ENCODE assay signal across 12 mouse cellular contexts in genomic region chr7:141164850-141165249, GRCm38 (mm10). TPM values are rescaled to one million over a fixed set of nuclear protein-coding genes. Genes with fewer than 3 reads are reported as not detected.
A peak's percentile ranks its signal among the peaks of the same experiment; 100 is the strongest.
DNase-seq lines count a peak whose midpoint lies in the region; ATAC-seq and TF ChIP-seq lines count a peak whose summit lies in the region.
"Had no signal": no experiment of that assay in that cellular context is flagged by ENCODE, and none has a peak within 500 bp of the region (broad histone marks: within the 10 kb centered on the region; RNA-seq: fewer than 3 reads in every experiment).

No protein-coding gene starts in this region.

- in situ Hi-C loops in CH12.LX (cut with MboI; ENCODE audit: low pct_ligation_motif_present, low pct_unique_long_range_greater_than_20kb, low sequenced_read_pairs): loop anchor here (5.0 kb wide), 2 partner anchors 33 to 68 kb away; no protein-coding TSS in a partner anchor

- no peak for TF ChIP-seq POLR2A in CH12.LX (IDR thresholded peaks at IDR 0.05; ENCODE audit: low read depth, low read length)

- H3K27ac ChIP-seq in heart, embryonic 13.5 days (replicated peaks): no peak overlapping the region
- peak overlapping the region; percentile 94 for H3K27ac ChIP-seq in CH12.LX (ENCODE audit: insufficient read depth, low read depth)
- H3K27ac ChIP-seq: embryonic facial prominence, embryonic 10.5 days; liver, embryonic 13.5 days had no signal

- H3K9me3 ChIP-seq in heart, embryonic 13.5 days: no peaks in the 10 kb centered on the region
- H3K9me3 ChIP-seq in CH12.LX (replicated peaks; ENCODE audit: low read length): no peaks in the 10 kb centered on the region
- H3K9me3 ChIP-seq: embryonic facial prominence, embryonic 10.5 days; liver, embryonic 13.5 days had no signal

- H3K9ac ChIP-seq in heart, embryonic 13.5 days: peak overlapping the region; percentile 3; the same call in 1 of the 2 replicates
- H3K9ac ChIP-seq in CH12.LX (ENCODE audit: insufficient read depth, low read depth): peak overlapping the region; percentile 45
- H3K9ac ChIP-seq: forebrain, postnatal 0 days; liver, embryonic 13.5 days had no signal

- H3K4me1 ChIP-seq in heart, embryonic 13.5 days: peaks cover 38% of the 10 kb centered on the region
- peaks cover 27 to 53% of the 10 kb centered on the region in 2 experiments for H3K4me1 ChIP-seq in CH12.LX (ENCODE audit: control insufficient read depth in 1 of 2, insufficient read depth in 2 of 2)

- dilution Hi-C loops in CH12.LX (cut with MboI; ENCODE audit: extremely low pct_ligation_motif_present, extremely low pct_unique_long_range_greater_than_20kb, low sequenced_read_pairs): no loop called here

- no peak for ATAC-seq in heart, embryonic 13.5 days (ENCODE audit: extremely low read depth, insufficient number of reproducible peaks, low FRiP score, low TSS enrichment)
- 0 out of 2 replicates have a peak, but pooled peaks have one; percentile 7 for ATAC-seq in megakaryocyte progenitor cell, adult 5-6 weeks (replicated peaks; ENCODE audit: poor library complexity)
- ATAC-seq: forebrain, postnatal 0 days had no signal

- DNase-seq in heart, postnatal 25 days (ENCODE audit: low spot score): no peak
- peak; percentile 81 for DNase-seq in CH12.LX (ENCODE audit: extremely low read depth)
- peak; percentile 68 to 72 for DNase-seq in adrenal gland, postnatal 36 days
- DNase-seq in cerebellum, adult 9-10 months: no peak
- DNase-seq in kidney, postnatal 10 days: no peak
- DNase-seq in thymus, adult 18-20 months: no peak
- DNase-seq: forebrain, postnatal 0 days; liver, embryonic 13.5 days had no signal

- H3K4me2 ChIP-seq in heart, embryonic 13.5 days: no peak overlapping the region
- peak overlapping the region; percentile 79 for H3K4me2 ChIP-seq in CH12.LX (ENCODE audit: insufficient read depth, low read depth, poor library complexity, severe bottlenecking)
- H3K4me2 ChIP-seq: liver, embryonic 13.5 days had no signal

- no peaks in the 10 kb centered on the region for H3K27me3 ChIP-seq in heart, embryonic 13.5 days (replicated peaks)
- no peaks in the 10 kb centered on the region for H3K27me3 ChIP-seq in CH12.LX (replicated peaks)
- H3K27me3 ChIP-seq: liver, embryonic 13.5 days had no signal

- 66% methylated on average over 6 of the region's 6 CpGs for WGBS in heart, embryonic 13.5 days

- H3K4me3 ChIP-seq in heart, embryonic 13.5 days: no peak overlapping the region
- no peak overlapping the region for H3K4me3 ChIP-seq in CH12.LX (replicated peaks in 1 of 3; ENCODE audit: low read depth in 2 of 3, low read length in 2 of 3, poor library complexity in 1 of 3)
- H3K4me3 ChIP-seq: embryonic facial prominence, embryonic 10.5 days; liver, embryonic 13.5 days had no signal

- TF ChIP-seq CTCF in CH12.LX (conservative IDR thresholded peaks at IDR 0.05 in 1 of 2, IDR thresholded peaks at IDR 0.05 in 1 of 2; ENCODE audit: low read depth in 2 of 2, low read length in 2 of 2): no peak

- peaks cover 11% of the 10 kb centered on the region for H3K79me2 ChIP-seq in CH12.LX (replicated peaks; ENCODE audit: control insufficient read depth, extremely low read depth, insufficient read depth, poor library complexity, severe bottlenecking)

- peaks cover 66% of the 10 kb centered on the region for H3K36me3 ChIP-seq in heart, embryonic 13.5 days
- H3K36me3 ChIP-seq in CH12.LX (replicated peaks in 1 of 2; ENCODE audit: control insufficient read depth in 1 of 2, insufficient read depth in 1 of 2, low read length in 1 of 2): peaks cover 44 to 68% of the 10 kb centered on the region in 2 experiments

- intact Hi-C loops in heart, postnatal 25 days (cut with DNase I): no loop called here

- TF ChIP-seq EP300 in CH12.LX (IDR thresholded peaks at IDR 0.05; ENCODE audit: low read length): peak; percentile 79

- no peak for TF ChIP-seq RAD21 in CH12.LX (IDR thresholded peaks at IDR 0.05; ENCODE audit: low read depth, low read length)

TF ChIP-seq in CH12.LX, 34 proteins besides CTCF, POLR2A, EP300 and RAD21 (continues in another document):
- no peak for TF ChIP-seq SMC3 (IDR thresholded peaks at IDR 0.05; ENCODE audit: low read depth, low read length)
- TF ChIP-seq JUND (conservative IDR thresholded peaks at IDR 0.05; ENCODE audit: low read depth, low read length): peak; percentile 88
- peak; percentile 55; the same call in 1 of the 2 replicates for TF ChIP-seq POLR2AphosphoS2 (IDR thresholded peaks at IDR 0.05; ENCODE audit: low read depth, low read length)
- no peak for TF ChIP-seq UBTF (IDR thresholded peaks at IDR 0.05; ENCODE audit: low read depth, low read length)
- TF ChIP-seq MAFK (IDR thresholded peaks at IDR 0.05; ENCODE audit: insufficient replicate concordance, low read length): peak; percentile 57; the same call in 1 of the 2 replicates
- TF ChIP-seq ELF1 (IDR thresholded peaks at IDR 0.05; ENCODE audit: low read depth, low read length): peak; percentile 59; the same call in 1 of the 2 replicates
- peak; percentile 97 for TF ChIP-seq SIN3A (IDR thresholded peaks at IDR 0.05; ENCODE audit: low read length)
- peak; percentile 71 for TF ChIP-seq HCFC1 (IDR thresholded peaks at IDR 0.05; ENCODE audit: low read depth, low read length)
- 0 out of 2 replicates have a peak, but pooled peaks have one; percentile 33 for TF ChIP-seq MAZ (IDR thresholded peaks at IDR 0.05; ENCODE audit: low read depth, low read length)
- TF ChIP-seq CHD1 (IDR thresholded peaks at IDR 0.05; ENCODE audit: low read depth, low read length): no peak
- peak; percentile 89 for TF ChIP-seq IRF4 (IDR thresholded peaks at IDR 0.05; ENCODE audit: low read depth, low read length)
- 0 out of 2 replicates have a peak, but pooled peaks have one; percentile 51 for TF ChIP-seq E2F4 (IDR thresholded peaks at IDR 0.05; ENCODE audit: insufficient replicate concordance, low read depth, low read length)
- 0 out of 2 replicates have a peak, but pooled peaks have one; percentile 46 for TF ChIP-seq NELFE (IDR thresholded peaks at IDR 0.05; ENCODE audit: low read depth, low read length)
- TF ChIP-seq MEF2A (IDR thresholded peaks at IDR 0.05; ENCODE audit: borderline replicate concordance, low read depth, low read length): peak; percentile 57; the same call in 1 of the 2 replicates
- no peak for TF ChIP-seq ZMIZ1 (IDR thresholded peaks at IDR 0.05; ENCODE audit: low read depth, low read length)
- no peak for TF ChIP-seq PAX5 (IDR thresholded peaks at IDR 0.05; ENCODE audit: low read length)
- peak; percentile 72 for TF ChIP-seq JUN (IDR thresholded peaks at IDR 0.05; ENCODE audit: insufficient read depth, low read depth, low read length)
- TF ChIP-seq USF2 (conservative IDR thresholded peaks at IDR 0.05; ENCODE audit: low read depth, low read length): peak; percentile 80
- peak; percentile 99 for TF ChIP-seq MYC (IDR thresholded peaks at IDR 0.05; ENCODE audit: low read depth, low read length)
- peak; percentile 80 for TF ChIP-seq TCF12 (IDR thresholded peaks at IDR 0.05; ENCODE audit: low read depth, low read length)
- peak; percentile 87 for TF ChIP-seq USF1 (IDR thresholded peaks at IDR 0.05; ENCODE audit: low read depth, low read length)

RNA-seq across cellular contexts. Expression of gene Rnh1, which starts 7.8 kb away (rescaled TPM):
- polyA plus RNA-seq in heart, embryonic 13.5 days (2015; fragmentation: Nextera tagmentation; extraction: Ambion mirVana): 92.2 and 102 TPM in 2 replicates
- total RNA-seq in heart, postnatal 25 days (2021): 10 to 100 TPM; 65.7 to 69.9 TPM
- total RNA-seq in CH12.LX (2012; rRNA removed): 133 and 137 TPM in 2 replicates
- 84.7 and 91.0 TPM in 2 replicates for total RNA-seq in CH12.LX (2014; rRNA removed)
- polyA plus RNA-seq in CH12.LX (2012; ENCODE audit: insufficient read length, low read depth): 95.5 and 103 TPM in 2 replicates
- 100 to 1,000 TPM; 265 to 371 TPM for total RNA-seq in adrenal gland, postnatal 36 days (2021)
- total RNA-seq in megakaryocyte progenitor cell, adult 5-6 weeks (2015): 36.0 and 41.3 TPM in 2 replicates
- total RNA-seq in megakaryocyte progenitor cell, adult 5-6 weeks (2017): 43.4 and 57.6 TPM in 2 replicates

RNA-seq across cellular contexts. Expression of gene Hras, which starts 29.0 kb away (rescaled TPM):
- 67.5 and 90.7 TPM in 2 replicates for polyA plus RNA-seq in heart, embryonic 13.5 days (2015; fragmentation: Nextera tagmentation; extraction: Ambion mirVana)
- total RNA-seq in heart, postnatal 25 days (2021): 100 to 1,000 TPM; 106 to 112 TPM
- total RNA-seq in CH12.LX (2012; rRNA removed): 82.0 and 106 TPM in 2 replicates
- total RNA-seq in CH12.LX (2014; rRNA removed): 43.6 and 48.9 TPM in 2 replicates
- polyA plus RNA-seq in CH12.LX (2012; ENCODE audit: insufficient read length, low read depth): 71.3 and 86.3 TPM in 2 replicates
- 10 to 100 TPM; 89.1 to 93.9 TPM for total RNA-seq in adrenal gland, postnatal 36 days (2021)
- 30.5 and 40.6 TPM in 2 replicates for total RNA-seq in megakaryocyte progenitor cell, adult 5-6 weeks (2015)
- 19.9 and 23.7 TPM in 2 replicates for total RNA-seq in megakaryocyte progenitor cell, adult 5-6 weeks (2017)

RNA-seq across cellular contexts. Expression of gene Lrrc56, which starts 29.1 kb away (rescaled TPM):
- 3.1 and 3.3 TPM in 2 replicates for polyA plus RNA-seq in heart, embryonic 13.5 days (2015; fragmentation: Nextera tagmentation; extraction: Ambion mirVana)
- total RNA-seq in heart, postnatal 25 days (2021): 1 to 10 TPM; 3.2 to 4.7 TPM
- total RNA-seq in CH12.LX (2012; rRNA removed): 0.92 and 0.93 TPM in 2 replicates
- 0.46 and 0.89 TPM in 2 replicates for total RNA-seq in CH12.LX (2014; rRNA removed)
- 1.0 and 1.4 TPM in 2 replicates for polyA plus RNA-seq in CH12.LX (2012; ENCODE audit: insufficient read length, low read depth)
- total RNA-seq in adrenal gland, postnatal 36 days (2021): 1 to 10 TPM; 4.7 to 8.8 TPM
- 0.39 and 0.84 TPM in 2 replicates for total RNA-seq in megakaryocyte progenitor cell, adult 5-6 weeks (2015)
- total RNA-seq in megakaryocyte progenitor cell, adult 5-6 weeks (2017): 0.50 and 3.4 TPM in 2 replicates

RNA-seq across cellular contexts. Expression of gene Ptdss2, which starts 42.7 kb away (rescaled TPM):
- 57.9 and 66.4 TPM in 2 replicates for polyA plus RNA-seq in heart, embryonic 13.5 days (2015; fragmentation: Nextera tagmentation; extraction: Ambion mirVana)
- total RNA-seq in heart, postnatal 25 days (2021): 10 to 100 TPM; 32.1 to 33.4 TPM
- 10.6 and 12.0 TPM in 2 replicates for total RNA-seq in CH12.LX (2012; rRNA removed)
- 2.5 and 2.9 TPM in 2 replicates for total RNA-seq in CH12.LX (2014; rRNA removed)
- polyA plus RNA-seq in CH12.LX (2012; ENCODE audit: insufficient read length, low read depth): 22.9 and 33.5 TPM in 2 replicates
- 10 to 100 TPM; 41.8 to 42.9 TPM for total RNA-seq in adrenal gland, postnatal 36 days (2021)
- total RNA-seq in megakaryocyte progenitor cell, adult 5-6 weeks (2015): 5.8 and 9.2 TPM in 2 replicates
- total RNA-seq in megakaryocyte progenitor cell, adult 5-6 weeks (2017): 5.7 and 5.8 TPM in 2 replicates

RNA-seq across cellular contexts. Expression of gene Ano9, which starts 47.2 kb away (rescaled TPM):
- 0.21 and 0.23 TPM in 2 replicates for polyA plus RNA-seq in heart, embryonic 13.5 days (2015; fragmentation: Nextera tagmentation; extraction: Ambion mirVana)
- under 1 TPM in 1 of 2 experiments, not detected in 1; 0.08 TPM for total RNA-seq in heart, postnatal 25 days (2021)
- total RNA-seq in CH12.LX (2012; rRNA removed): 0.04 TPM in 2 replicates
- total RNA-seq in CH12.LX (2014; rRNA removed): not detected in 2 replicates
- not detected in 2 replicates for polyA plus RNA-seq in CH12.LX (2012; ENCODE audit: insufficient read length, low read depth)
- total RNA-seq in adrenal gland, postnatal 36 days (2021): under 1 TPM; 0.30 TPM
- total RNA-seq in megakaryocyte progenitor cell, adult 5-6 weeks (2015): not detected in 2 replicates
- not detected in 2 replicates for total RNA-seq in megakaryocyte progenitor cell, adult 5-6 weeks (2017)
- total RNA-seq: layer of hippocampus, adult 8-10 months had no signal

Comparison
In these comparisons a context has a peak if more than half of its experiments do, and no peak if none do; other contexts are left out.
1. DNase-seq: peak in CH12.LX (single experiment) and adrenal gland, postnatal 36 days (2 of 2); none in heart, postnatal 25 days (single experiment), cerebellum, adult 9-10 months (single experiment), kidney, postnatal 10 days (single experiment) and thymus, adult 18-20 months (0 of 2).